Mouse (Mus musculus) megakaryocyte, embryonic 14.5 days (primary cell): ENCODE data around the gene D11Wsu47e.

ENCODE experiments used
- FLI1 ChIP-seq: IDR thresholded peaks from 2 replicates; pipeline ENCODE4 v1.6.1; 2012; ENCODE audit warnings: low read length, inconsistent platforms, mixed read lengths
- GATA1 ChIP-seq: IDR thresholded peaks from 3 replicates; pipeline ENCODE4 v1.6.1; 2012; ENCODE audit warnings: mixed read lengths, low read length, inconsistent platforms, borderline replicate concordance

- TF ChIP-seq GATA1 = no peak
- no peak for TF ChIP-seq FLI1
These were observed 620 bp upstream of the D11Wsu47e start for GRCm38 (mm10) chr11:113683627-113683956.
